Mouse (Mus musculus) ES-E14 (cell line): ENCODE measurements at regions not wholly inside any gene's neighbourhood (a gene's known extent, or its start where the extent isn't known, plus 50 kb on each side); places are given as distances from the start of the nearest gene placed in this dataset.

Experiments
- DNase-seq: peaks from one replicate; pipeline ENCODE4 v3.0.0-alpha.2; 2013; ENCODE audit warnings: low read depth, low spot score
- H3K27ac ChIP-seq: 2 replicates; pipeline ENCODE4 v1.5.1; 2012; ENCODE audit warnings: low read depth, mild to moderate bottlenecking, low read length, moderate library complexity, mixed read lengths; ENCODE audit not compliant: poor library complexity, insufficient read depth, severe bottlenecking
- H3K36me3 ChIP-seq: 2 replicates; pipeline ENCODE4 v1.6.1; 2012; ENCODE audit warnings: mild to moderate bottlenecking, low read length, moderate library complexity, mixed read lengths; ENCODE audit not compliant: control insufficient read depth, poor library complexity, insufficient read depth, severe bottlenecking
- H3K4me1 ChIP-seq, 2 experiments: fragments of 150-350 bp in 1 of 2; sonication (generic) in 1 of 2; 2 replicates each; pipeline ENCODE4 v1.6.1; 2012; ENCODE audit warnings: low read length in 2 of 2, mild to moderate bottlenecking in 1 of 2, mixed read lengths in 1 of 2; ENCODE audit not compliant: control insufficient read depth in 2 of 2, insufficient read depth in 2 of 2, poor library complexity in 1 of 2
- H3K4me3 ChIP-seq, 2 experiments: fragments of 150-350 bp in 1 of 2; sonication (generic) in 1 of 2; 2 replicates each; pipeline ENCODE4 v1.5.1; 2012; ENCODE audit warnings: low read length in 2 of 2, low read depth in 1 of 2, mild to moderate bottlenecking in 1 of 2, mixed read lengths in 1 of 2; ENCODE audit not compliant: insufficient read depth in 1 of 2, poor library complexity in 1 of 2, severe bottlenecking in 1 of 2
- H3K9ac ChIP-seq: 2 replicates; pipeline ENCODE4 v1.6.1; 2012; ENCODE audit warnings: low read depth, mild to moderate bottlenecking, low read length, mixed read lengths; ENCODE audit not compliant: poor library complexity, insufficient read depth, severe bottlenecking
- H3K9me3 ChIP-seq: fragments of 150-350 bp; sonication (generic); 2 replicates; pipeline ENCODE4 v1.6.1; 2012; ENCODE audit warnings: low read depth, mild to moderate bottlenecking, low read length; ENCODE audit not compliant: control insufficient read depth, insufficient read depth
- CHD2 ChIP-seq: IDR thresholded peaks from 2 replicates; pipeline ENCODE4 v1.6.1; 2014; ENCODE audit warnings: mild to moderate bottlenecking, low read depth, low read length, inconsistent platforms
- HCFC1 ChIP-seq: IDR thresholded peaks from 2 replicates; pipeline ENCODE4 v1.6.1; 2012; ENCODE audit warnings: low read length, inconsistent platforms, borderline replicate concordance; ENCODE audit not compliant: insufficient read depth
- MAFK ChIP-seq: IDR thresholded peaks from 2 replicates; pipeline ENCODE4 v1.6.1; 2014; ENCODE audit warnings: mild to moderate bottlenecking, low read depth, low read length, inconsistent platforms; ENCODE audit not compliant: insufficient read depth
- ZC3H11A ChIP-seq: IDR thresholded peaks from 2 replicates; pipeline ENCODE4 v1.6.1; 2012; ENCODE audit warnings: low read depth, mild to moderate bottlenecking, inconsistent platforms, low read length, borderline replicate concordance
- ZNF384 ChIP-seq: IDR thresholded peaks from 2 replicates; pipeline ENCODE4 v1.6.1; 2012; ENCODE audit warnings: low read depth, low read length, inconsistent platforms
- in situ Hi-C, 2 experiments: fragments of 600-800 bp; cut with MboI; formaldehyde crosslinking; loops; one replicate each; pipeline ENCODE4 v1.15.1; 2025; ENCODE audit warnings: low sequenced_read_pairs in 2 of 2, inconsistent platforms in 1 of 2; ENCODE audit not compliant: unreplicated experiment in 2 of 2

- no peaks in the 10 kb centered on the region for H3K4me1 ChIP-seq
- no peak overlapping the region for H3K27ac ChIP-seq
- H3K4me3 ChIP-seq, result no peak overlapping the region
- H3K9ac ChIP-seq, result no peak overlapping the region
- no peaks in the 10 kb centered on the region for H3K36me3 ChIP-seq
- DNase-seq, result no peak
- in situ Hi-C loops, result no loop called here
- H3K9me3 ChIP-seq, result no peaks in the 10 kb centered on the region
- TF ChIP-seq CHD2 (no peak), ZNF384 (no peak), MAFK (no peak), ZC3H11A (no peak), HCFC1 (no peak)
These were observed 311.1 kb downstream of the Rps6kc1 start for GRCm38 (mm10) chr1:190600425-190600824.

GRCm38 (mm10) chr1:190599622-190600021 lies 311.9 kb downstream of the Rps6kc1 start:
- in situ Hi-C loops, result no loop called here
- no peak overlapping the region for H3K27ac ChIP-seq
- H3K4me1 ChIP-seq, result no peaks in the 10 kb centered on the region
- TF ChIP-seq HCFC1 (no peak), CHD2 (no peak), ZNF384 (no peak), MAFK (no peak), ZC3H11A (no peak)
- H3K9ac ChIP-seq, result no peak overlapping the region
- no peaks in the 10 kb centered on the region for H3K9me3 ChIP-seq
- no peaks in the 10 kb centered on the region for H3K36me3 ChIP-seq
- DNase-seq, result no peak
- H3K4me3 ChIP-seq, result no peak overlapping the region

- DNase-seq, result no peak
- Histone ChIP-seq H3K9me3 (no peaks in the 10 kb centered on the region), H3K4me3 (no peak overlapping the region), H3K4me1 (no peaks in the 10 kb centered on the region), H3K9ac (no peak overlapping the region), H3K36me3 (no peaks in the 10 kb centered on the region), H3K27ac (no peak overlapping the region)
- no peak for TF ChIP-seq ZC3H11A
- no peak for TF ChIP-seq CHD2
- no peak for TF ChIP-seq MAFK
- in situ Hi-C loops, result no loop called here
These were observed 315.4 kb downstream of the Rps6kc1 start for GRCm38 (mm10) chr1:190596209-190596608.

GRCm38 (mm10) chr1:190591621-190592020 lies 319.9 kb downstream of the Rps6kc1 start:
- Histone ChIP-seq H3K27ac (no peak overlapping the region), H3K36me3 (no peaks in the 10 kb centered on the region), H3K4me3 (no peak overlapping the region), H3K4me1 (no peaks in the 10 kb centered on the region), H3K9me3 (no peaks in the 10 kb centered on the region), H3K9ac (no peak overlapping the region)
- in situ Hi-C loops, result no loop called here
- TF ChIP-seq ZC3H11A (no peak), MAFK (no peak), ZNF384 (no peak), HCFC1 (no peak), CHD2 (no peak)
- no peak for DNase-seq

- no peak for TF ChIP-seq MAFK
- no peak for TF ChIP-seq CHD2
- TF ChIP-seq ZC3H11A, result no peak
- no peak for TF ChIP-seq HCFC1
- no peak for TF ChIP-seq ZNF384
- no peaks in the 10 kb centered on the region for H3K36me3 ChIP-seq
- in situ Hi-C loops, result no loop called here
These were observed 322.0 kb downstream of the Rps6kc1 start for GRCm38 (mm10) chr1:190589586-190589985.

More at GRCm38 (mm10) chr1:190589586-190589985, 322.0 kb downstream of the Rps6kc1 start:
- Histone ChIP-seq H3K9ac (no peak overlapping the region), H3K4me1 (no peaks in the 10 kb centered on the region), H3K9me3 (no peaks in the 10 kb centered on the region), H3K4me3 (no peak overlapping the region), H3K27ac (no peak overlapping the region)
- no peak for DNase-seq
